21 mouse cellular contexts compared by ENCODE assay signal in the genomic region with DNA sequence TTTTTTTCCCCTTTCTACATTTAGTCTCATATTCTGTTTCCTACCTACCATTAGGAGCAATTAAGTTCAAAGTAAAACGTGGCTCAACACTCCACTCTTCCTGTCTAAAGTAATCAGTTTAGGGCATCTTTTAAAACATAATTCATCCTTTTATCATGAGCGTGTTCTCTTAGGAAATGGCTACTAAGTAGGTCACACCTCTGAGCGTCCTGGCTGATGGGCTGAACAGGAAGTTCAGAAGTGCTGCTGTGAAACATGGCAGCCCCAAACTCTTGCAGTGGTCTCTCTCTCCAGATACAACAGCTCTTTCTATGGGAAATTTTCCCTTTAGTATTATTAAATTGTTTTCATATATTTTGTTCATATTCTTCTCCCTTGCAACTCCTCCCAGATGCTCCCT.
DNase-seq lines count a peak whose midpoint lies in the region; ATAC-seq and TF ChIP-seq lines count a peak whose summit lies in the region.
"Had no signal": no experiment of that assay in that cellular context is flagged by ENCODE, and none has a peak within 500 bp of the region (broad histone marks: within the 10 kb centered on the region; RNA-seq: fewer than 3 reads in every experiment).

No protein-coding gene starts in this region.

- H3K36me3 ChIP-seq in stomach, postnatal 0 days (ENCODE audit: control insufficient read depth, insufficient read depth, low read length) = no peaks in the 10 kb centered on the region
- H3K36me3 ChIP-seq: embryonic facial prominence, embryonic 10.5 days; embryonic facial prominence, embryonic 12.5 days had no signal

- TF ChIP-seq CTCF in stomach, postnatal 0 days (IDR thresholded peaks at IDR 0.05; ENCODE audit: low read depth) = no peak

- no peak overlapping the region for H3K4me2 ChIP-seq in stomach, postnatal 0 days (replicated peaks; ENCODE audit: low read depth)
- H3K4me2 ChIP-seq: embryonic facial prominence, embryonic 12.5 days; forebrain, embryonic 13.5 days; forebrain, embryonic 15.5 days had no signal

- no peaks in the 10 kb centered on the region for H3K27me3 ChIP-seq in stomach, postnatal 0 days (ENCODE audit: control insufficient read depth, insufficient read depth, low read length)
- H3K27me3 ChIP-seq: embryonic facial prominence, embryonic 12.5 days; forebrain, embryonic 13.5 days; forebrain, embryonic 15.5 days had no signal

- 46% methylated on average over 3 of the region's 3 CpGs for WGBS in stomach, postnatal 0 days

- no peak overlapping the region for H3K4me3 ChIP-seq in stomach, postnatal 0 days (ENCODE audit: low read depth, low read length)
- H3K4me3 ChIP-seq: embryonic facial prominence, embryonic 10.5 days; embryonic facial prominence, embryonic 12.5 days; forebrain, embryonic 13.5 days; forebrain, embryonic 15.5 days had no signal

- peak; percentile 68 for ATAC-seq in activated CD4-positive, CD25-positive, alpha-beta regulatory T cell, adult 4 months
- ATAC-seq in megakaryocyte progenitor cell, adult 5-6 weeks (replicated peaks; ENCODE audit: poor library complexity) = no peak
- ATAC-seq in stomach, postnatal 0 days (ENCODE audit: low FRiP score, low TSS enrichment) = no peak
- ATAC-seq: forebrain, embryonic 13.5 days; forebrain, embryonic 15.5 days; forebrain, postnatal 0 days had no signal

- peak; percentile 6 for DNase-seq in thymus, postnatal 0 days (ENCODE audit: low spot score)
- no peak for DNase-seq in thymus, adult 18-20 months
- DNase-seq in CD4-positive, CD25-positive, alpha-beta regulatory T cell, adult 2 months (ENCODE audit: low read depth, low spot score) = peak; percentile 10
- peak; percentile 12 for DNase-seq in naive thymus-derived CD4-positive, alpha-beta T cell, adult 2 months (ENCODE audit: low read depth)
- DNase-seq in stomach, postnatal 0 days (ENCODE audit: low spot score) = no peak
- no peak for DNase-seq in gastrocnemius, postnatal 4 days (ENCODE audit: low spot score in 2 of 2)
- DNase-seq: adrenal gland, adult 8-10 months; adrenal gland, postnatal 14 days; adrenal gland, postnatal 36 days; cerebellum, adult 11-12 months; cerebellum, adult 2 months; cerebellum, adult 9-10 months; cerebellum, postnatal 10 days; cerebellum, postnatal 25 days; forebrain, postnatal 0 days had no signal

- no peak overlapping the region for H3K27ac ChIP-seq in stomach, postnatal 0 days (replicated peaks)
- H3K27ac ChIP-seq: embryonic facial prominence, embryonic 10.5 days; embryonic facial prominence, embryonic 12.5 days; forebrain, embryonic 13.5 days; forebrain, embryonic 15.5 days had no signal

- H3K9me3 ChIP-seq in stomach, postnatal 0 days (ENCODE audit: control insufficient read depth, low read length) = no peaks in the 10 kb centered on the region
- H3K9me3 ChIP-seq: embryonic facial prominence, embryonic 10.5 days; embryonic facial prominence, embryonic 12.5 days; forebrain, embryonic 13.5 days; forebrain, embryonic 15.5 days had no signal

- no peak overlapping the region for H3K9ac ChIP-seq in stomach, postnatal 0 days (ENCODE audit: low read length)
- H3K9ac ChIP-seq: embryonic facial prominence, embryonic 12.5 days; forebrain, embryonic 13.5 days; forebrain, embryonic 15.5 days; forebrain, postnatal 0 days had no signal

- no peaks in the 10 kb centered on the region for H3K4me1 ChIP-seq in stomach, postnatal 0 days (replicated peaks; ENCODE audit: control insufficient read depth, insufficient read depth)
- H3K4me1 ChIP-seq: embryonic facial prominence, embryonic 12.5 days; forebrain, embryonic 13.5 days; forebrain, embryonic 15.5 days had no signal

- no peak for TF ChIP-seq EP300 in stomach, postnatal 0 days (optimal IDR thresholded peaks at IDR 0.05)

Comparison
In these comparisons a context has a peak if more than half of its experiments do, and no peak if none do; other contexts are left out.
1. DNase-seq: peak in thymus, postnatal 0 days (single experiment), CD4-positive, CD25-positive, alpha-beta regulatory T cell, adult 2 months (single experiment) and naive thymus-derived CD4-positive, alpha-beta T cell, adult 2 months (single experiment); none in thymus, adult 18-20 months (0 of 2), stomach, postnatal 0 days (single experiment) and gastrocnemius, postnatal 4 days (0 of 2).